Mouse (Mus musculus): ENCODE data around the gene Cep164. TPM values are rescaled to one million over a fixed set of nuclear protein-coding genes. Genes with fewer than 3 reads are reported as not detected.

Cep164 gene
- 8.9 TPM for polyA plus RNA-seq (2014; fragmentation: Illumina TruSeq; extraction: RNeasy Lipid Tissue Mini Kit (QIAGEN cat#74804); ENCODE audit: low read depth, low replicate concordance)

GRCm38 (mm10) chr9:45828291-45828963 lies at the start of gene Cep164:
TSS of gene Cep164 (minus strand) at chr9:45828691.

GRCm38 (mm10) chr9:45838434-45839138 lies 10.1 kb upstream of the Cep164 start, which contains the start of gene Bace1:
TSS of gene Bace1 (plus strand) at chr9:45838580.

Other genes starting within 250 kb of the Cep164 start
- 0.95 TPM for gene Bace1, start 9.9 kb upstream of the Cep164 start, polyA plus RNA-seq (2014; fragmentation: Illumina TruSeq; extraction: RNeasy Lipid Tissue Mini Kit (QIAGEN cat#74804); ENCODE audit: low read depth, low replicate concordance)
- gene Pcsk7, start 77.8 kb upstream of the Cep164 start, polyA plus RNA-seq (2014; fragmentation: Illumina TruSeq; extraction: RNeasy Lipid Tissue Mini Kit (QIAGEN cat#74804); ENCODE audit: low read depth, low replicate concordance): 6.2 TPM
- gene Rnf214, start 78.2 kb upstream of the Cep164 start, polyA plus RNA-seq (2014; fragmentation: Illumina TruSeq; extraction: RNeasy Lipid Tissue Mini Kit (QIAGEN cat#74804); ENCODE audit: low read depth, low replicate concordance): 68.9 TPM
- 7.6 TPM for gene Tagln, start 107.4 kb upstream of the Cep164 start, polyA plus RNA-seq (2014; fragmentation: Illumina TruSeq; extraction: RNeasy Lipid Tissue Mini Kit (QIAGEN cat#74804); ENCODE audit: low read depth, low replicate concordance)
- gene Sidt2, start 126.6 kb upstream of the Cep164 start, polyA plus RNA-seq (2014; fragmentation: Illumina TruSeq; extraction: RNeasy Lipid Tissue Mini Kit (QIAGEN cat#74804); ENCODE audit: low read depth, low replicate concordance): 9.8 TPM
- 407 TPM for gene Pafah1b2, start 184.0 kb upstream of the Cep164 start, polyA plus RNA-seq (2014; fragmentation: Illumina TruSeq; extraction: RNeasy Lipid Tissue Mini Kit (QIAGEN cat#74804); ENCODE audit: low read depth, low replicate concordance)
- gene Sik3, start 184.1 kb upstream of the Cep164 start, polyA plus RNA-seq (2014; fragmentation: Illumina TruSeq; extraction: RNeasy Lipid Tissue Mini Kit (QIAGEN cat#74804); ENCODE audit: low read depth, low replicate concordance): 9.9 TPM

Data from testis, adult 10 weeks (tissue).